Mouse (Mus musculus) monocyte, adult 5-6 weeks (primary cell): ENCODE data around the gene Olfr69. TPM values are rescaled to one million over a fixed set of nuclear protein-coding genes. Genes with fewer than 3 reads are reported as not detected.
"Not testable (repeated sequence)": the region's sequence is repeated elsewhere in the genome, so short reads cannot be mapped to it uniquely, and the experiment has no call there.

Experiments used
- ATAC-seq: fragments of 153-309, 156-312 bp; replicated peaks from 2 replicates; pipeline ENCODE4 v1.8.0; 2017; ENCODE audit warnings: mild to moderate bottlenecking; ENCODE audit not compliant: low TSS enrichment, insufficient number of reproducible peaks, severe bottlenecking, poor library complexity, low FRiP score
- total RNA-seq: library from RNA; stranded (forward); fragments of 200-1000, 200-491, 200-594 nt; gene quantifications from 3 replicates; pipeline ENCODE4 v1.2.3, GENCODE M21; 2017

Gene Olfr69
- total RNA-seq = not detected in 3 replicates

- ATAC-seq = no peak
Measured at GRCm38 (mm10) chr7:103771494-103771893, at the start of gene Olfr69. Gene Olfr69 (minus strand): TSS chr7:103771594.

GRCm38 (mm10) chr7:103815085-103815484 is 43.7 kb upstream of the Olfr69 start:
- not testable (repeated sequence) for ATAC-seq

- no peak for ATAC-seq
Measured at GRCm38 (mm10) chr7:103813766-103814165, 42.4 kb upstream of the Olfr69 start, which contains the start of gene Hbb-bt. Gene Hbb-bt (minus strand): TSS chr7:103813996.

- peak; percentile 22; the same call in 1 of the 2 replicates for ATAC-seq
Measured at GRCm38 (mm10) chr7:103813152-103813551, 41.8 kb upstream of the Olfr69 start.

- no peak for ATAC-seq
Measured at GRCm38 (mm10) chr7:103812174-103812573, 40.8 kb upstream of the Olfr69 start.

- ATAC-seq = no peak
Measured at GRCm38 (mm10) chr7:103811223-103811845, 39.9 kb upstream of the Olfr69 start.

GRCm38 (mm10) chr7:103810746-103811145 is 39.4 kb upstream of the Olfr69 start:
- no peak for ATAC-seq

GRCm38 (mm10) chr7:103810296-103810695 is 38.9 kb upstream of the Olfr69 start:
- no peak for ATAC-seq

- no peak for ATAC-seq
Measured at GRCm38 (mm10) chr7:103809801-103810155, 38.4 kb upstream of the Olfr69 start.

- no peak for ATAC-seq
Measured at GRCm38 (mm10) chr7:103808971-103809800, 37.8 kb upstream of the Olfr69 start.

- ATAC-seq = not testable (repeated sequence)
Measured at GRCm38 (mm10) chr7:103808120-103808519, 36.7 kb upstream of the Olfr69 start.

- 0 out of 2 replicates have a peak, but pooled peaks have one; percentile 31 for ATAC-seq
Measured at GRCm38 (mm10) chr7:103806856-103807255, 35.5 kb upstream of the Olfr69 start.

- no peak for ATAC-seq
Measured at GRCm38 (mm10) chr7:103792669-103793388, 21.4 kb upstream of the Olfr69 start.

- ATAC-seq = no peak
Measured at GRCm38 (mm10) chr7:103791721-103792120, 20.3 kb upstream of the Olfr69 start, which contains the start of gene Olfr67. Gene Olfr67 (minus strand): TSS chr7:103791821.

- no peak for ATAC-seq
Measured at GRCm38 (mm10) chr7:103779598-103779997, 8.2 kb upstream of the Olfr69 start, which contains the start of gene Olfr68. Gene Olfr68 (minus strand): TSS chr7:103779698.

GRCm38 (mm10) chr7:103777652-103778051 is 6.3 kb upstream of the Olfr69 start:
- ATAC-seq = not testable (repeated sequence)

- ATAC-seq = not testable (repeated sequence)
Measured at GRCm38 (mm10) chr7:103767687-103768086, 3.7 kb downstream of the Olfr69 start.

- ATAC-seq = not testable (repeated sequence)
Measured at GRCm38 (mm10) chr7:103762212-103762611, 9.2 kb downstream of the Olfr69 start.

GRCm38 (mm10) chr7:103757233-103757632 is 14.2 kb downstream of the Olfr69 start, which contains the start of gene Olfr630:
Gene Olfr630 (minus strand): TSS chr7:103757333.
- ATAC-seq = no peak
